Mouse (Mus musculus) MEL (cell line): ENCODE results near the gene 4930442H23Rik. TPM values are rescaled to one million over a fixed set of nuclear protein-coding genes. Genes with fewer than 3 reads are reported as not detected.

Experiments used
- DNase-seq: peaks from one replicate; pipeline ENCODE4 v3.0.0; 2011; ENCODE audit warnings: low read depth, low spot score
- H3K27ac ChIP-seq: 2 replicates; pipeline ENCODE4 v1.5.1; 2012; ENCODE audit warnings: low read depth, mild to moderate bottlenecking, control low read depth, low read length, moderate library complexity; ENCODE audit not compliant: control insufficient read depth
- H3K27me3 ChIP-seq, 2 experiments: fragments of 150-350 bp in 1 of 2; sonication (generic) in 1 of 2; 2 replicates each; pipeline ENCODE4 v1.6.1; 2012; ENCODE audit warnings: low read length in 2 of 2, mild to moderate bottlenecking in 2 of 2, improper control_type of control experiment in 1 of 2, moderate library complexity in 1 of 2; ENCODE audit not compliant: insufficient read depth in 2 of 2, control insufficient read depth in 1 of 2
- H3K36me3 ChIP-seq, 2 experiments: 2 replicates each; pipeline ENCODE4 v1.6.1; 2012 to 2014; ENCODE audit warnings: low read length in 2 of 2, improper control_type of control experiment in 1 of 2, inconsistent platforms in 1 of 2, mild to moderate bottlenecking in 1 of 2; ENCODE audit not compliant: insufficient read depth in 2 of 2, control insufficient read depth in 1 of 2
- H3K4me1 ChIP-seq, 2 experiments: fragments of 150-350 bp in 1 of 2; sonication (generic) in 1 of 2; 2 replicates each; pipeline ENCODE4 v1.6.1; 2012; ENCODE audit warnings: low read length in 2 of 2, improper control_type of control experiment in 1 of 2, mild to moderate bottlenecking in 1 of 2; ENCODE audit not compliant: insufficient read depth in 2 of 2, control insufficient read depth in 1 of 2
- H3K4me3 ChIP-seq, 2 experiments: fragments of 150-350 bp in 1 of 2; sonication (generic) in 1 of 2; 2 replicates each; pipeline ENCODE4 v1.5.1; 2012; ENCODE audit warnings: low read depth in 2 of 2, low read length in 2 of 2, mild to moderate bottlenecking in 2 of 2, moderate library complexity in 2 of 2, control low read depth in 1 of 2, improper control_type of control experiment in 1 of 2; ENCODE audit not compliant: control insufficient read depth in 1 of 2, insufficient read depth in 1 of 2
- H3K79me2 ChIP-seq: 2 replicates; pipeline ENCODE4 v1.6.1; 2012; ENCODE audit warnings: mild to moderate bottlenecking, low read length, moderate library complexity; ENCODE audit not compliant: control insufficient read depth, poor library complexity, insufficient read depth
- H3K9ac ChIP-seq: 2 replicates; pipeline ENCODE4 v1.6.1; 2012; ENCODE audit warnings: low read depth, mild to moderate bottlenecking, control low read depth, low read length, moderate library complexity; ENCODE audit not compliant: control insufficient read depth, poor library complexity, severe bottlenecking
- H3K9me3 ChIP-seq: fragments of 150-350 bp; sonication (generic); replicated peaks from 2 replicates; pipeline ENCODE4 v1.6.1; 2012; ENCODE audit warnings: mild to moderate bottlenecking, low read length, improper control_type of control experiment, moderate library complexity; ENCODE audit not compliant: insufficient read depth
- BHLHE40 ChIP-seq: IDR thresholded peaks from 2 replicates; pipeline ENCODE4 v1.6.1; 2012; ENCODE audit warnings: low read depth, mild to moderate bottlenecking, inconsistent platforms, low read length, improper control_type of control experiment, borderline replicate concordance
- CHD1 ChIP-seq: IDR thresholded peaks from 2 replicates; pipeline ENCODE4 v1.6.1; 2012; ENCODE audit warnings: low read depth, mild to moderate bottlenecking, inconsistent platforms, low read length, improper control_type of control experiment
- CHD2 ChIP-seq: IDR thresholded peaks from 2 replicates; pipeline ENCODE4 v1.6.1; 2011; ENCODE audit warnings: low read length, improper control_type of control experiment
- CTCF ChIP-seq, 3 experiments: IDR thresholded peaks in 2 of 3; conservative IDR thresholded peaks in 1 of 3; 2 replicates each; pipeline ENCODE4 v1.5.1; 2011 to 2012; ENCODE audit warnings: low read length in 3 of 3, low read depth in 2 of 3, mild to moderate bottlenecking in 2 of 3, improper control_type of control experiment in 1 of 3, inconsistent platforms in 1 of 3, mixed read lengths in 1 of 3, moderate library complexity in 1 of 3; ENCODE audit not compliant: control insufficient read depth in 1 of 3, insufficient read depth in 1 of 3, poor library complexity in 1 of 3, severe bottlenecking in 1 of 3
- ETS1 ChIP-seq: IDR thresholded peaks from 2 replicates; pipeline ENCODE4 v1.6.1; 2012; ENCODE audit warnings: low read depth, mild to moderate bottlenecking, inconsistent platforms, low read length, improper control_type of control experiment, moderate library complexity
- GABPA ChIP-seq: IDR thresholded peaks from 2 replicates; pipeline ENCODE4 v1.6.1; 2012; ENCODE audit warnings: low read depth, mild to moderate bottlenecking, inconsistent platforms, low read length, improper control_type of control experiment, moderate library complexity
- HCFC1 ChIP-seq: IDR thresholded peaks from 2 replicates; pipeline ENCODE4 v1.6.1; 2012; ENCODE audit warnings: low read depth, mild to moderate bottlenecking, inconsistent platforms, low read length, improper control_type of control experiment, moderate library complexity
- JUND ChIP-seq: IDR thresholded peaks from 2 replicates; pipeline ENCODE4 v1.6.1; 2011; ENCODE audit warnings: low read depth, mild to moderate bottlenecking, improper control_type of control experiment, low read length
- MAX ChIP-seq: IDR thresholded peaks from 2 replicates; pipeline ENCODE4 v1.6.1; 2011; ENCODE audit warnings: low read length, improper control_type of control experiment
- MAZ ChIP-seq: IDR thresholded peaks from 2 replicates; pipeline ENCODE4 v1.6.1; 2012; ENCODE audit warnings: low read depth, mild to moderate bottlenecking, inconsistent platforms, low read length, improper control_type of control experiment
- MEF2A ChIP-seq: IDR thresholded peaks from 2 replicates; pipeline ENCODE4 v1.6.1; 2014; ENCODE audit warnings: low read depth, mild to moderate bottlenecking, inconsistent platforms, low read length, improper control_type of control experiment; ENCODE audit not compliant: poor library complexity, insufficient replicate concordance, severe bottlenecking; ENCODE audit errors: extremely low read depth
- MYB ChIP-seq: IDR thresholded peaks from 2 replicates; pipeline ENCODE4 v1.6.1; 2011; ENCODE audit warnings: mild to moderate bottlenecking, low read depth, low read length, improper control_type of control experiment
- NELFE ChIP-seq: IDR thresholded peaks from 2 replicates; pipeline ENCODE4 v1.6.1; 2011; ENCODE audit warnings: low read depth, low read length, improper control_type of control experiment
- POLR2AphosphoS2 ChIP-seq: IDR thresholded peaks from 2 replicates; pipeline ENCODE4 v1.6.1; 2011; ENCODE audit warnings: low read length, improper control_type of control experiment
- POLR2AphosphoS5 ChIP-seq: IDR thresholded peaks from 2 replicates; pipeline ENCODE4 v1.6.1; 2012; ENCODE audit warnings: low read depth, borderline replicate concordance, mild to moderate bottlenecking, inconsistent platforms, low read length, moderate library complexity, mixed read lengths
- RAD21 ChIP-seq: IDR thresholded peaks from 2 replicates; pipeline ENCODE4 v1.6.1; 2011; ENCODE audit warnings: mild to moderate bottlenecking, low read depth, low read length, improper control_type of control experiment
- RCOR1 ChIP-seq: IDR thresholded peaks from 2 replicates; pipeline ENCODE4 v1.6.1; 2012; ENCODE audit warnings: low read depth, mild to moderate bottlenecking, inconsistent platforms, low read length, improper control_type of control experiment
- SIN3A ChIP-seq: IDR thresholded peaks from 2 replicates; pipeline ENCODE4 v1.6.1; 2012; ENCODE audit warnings: low read length, improper control_type of control experiment, inconsistent platforms
- SMC3 ChIP-seq: IDR thresholded peaks from 2 replicates; pipeline ENCODE4 v1.6.1; 2011; ENCODE audit warnings: low read depth, low read length, improper control_type of control experiment
- UBTF ChIP-seq: IDR thresholded peaks from 2 replicates; pipeline ENCODE4 v1.6.1; 2012; ENCODE audit warnings: low read depth, mild to moderate bottlenecking, inconsistent platforms, low read length, improper control_type of control experiment, moderate library complexity, borderline replicate concordance; ENCODE audit not compliant: insufficient read depth
- ZKSCAN1 ChIP-seq: IDR thresholded peaks from 2 replicates; pipeline ENCODE4 v1.6.1; 2012; ENCODE audit warnings: low read depth, mild to moderate bottlenecking, inconsistent platforms, low read length, improper control_type of control experiment, moderate library complexity
- ZNF384 ChIP-seq: IDR thresholded peaks from 2 replicates; pipeline ENCODE4 v1.6.1; 2012; ENCODE audit warnings: low read depth, mild to moderate bottlenecking, inconsistent platforms, low read length, improper control_type of control experiment
- polyA plus RNA-seq, 2 experiments: library from polyadenylated mRNA; stranded (reverse) in 1 of 2; unstranded in 1 of 2; fragments of >175 nt in 1 of 2; fragments of >200 nt in 1 of 2; gene quantifications; 2 replicates each; pipeline versions ENCODE4 v1.2.1 to v1.2.4; 2012; ENCODE audit warnings: low replicate concordance in 2 of 2, low read depth in 1 of 2; ENCODE audit not compliant: insufficient read length in 2 of 2, insufficient read depth in 1 of 2, missing spikeins in 1 of 2
- total RNA-seq: library from RNA; depleted of rRNA; stranded (reverse); fragments of 300-350 nt; gene quantifications from 2 replicates; pipeline ENCODE4 v1.2.3, GENCODE M21; 2012

The 4930442H23Rik gene
- total and polyA plus RNA-seq, 3 experiments, result 0.31 to 0.42 TPM; not detected in 1

DNA sequence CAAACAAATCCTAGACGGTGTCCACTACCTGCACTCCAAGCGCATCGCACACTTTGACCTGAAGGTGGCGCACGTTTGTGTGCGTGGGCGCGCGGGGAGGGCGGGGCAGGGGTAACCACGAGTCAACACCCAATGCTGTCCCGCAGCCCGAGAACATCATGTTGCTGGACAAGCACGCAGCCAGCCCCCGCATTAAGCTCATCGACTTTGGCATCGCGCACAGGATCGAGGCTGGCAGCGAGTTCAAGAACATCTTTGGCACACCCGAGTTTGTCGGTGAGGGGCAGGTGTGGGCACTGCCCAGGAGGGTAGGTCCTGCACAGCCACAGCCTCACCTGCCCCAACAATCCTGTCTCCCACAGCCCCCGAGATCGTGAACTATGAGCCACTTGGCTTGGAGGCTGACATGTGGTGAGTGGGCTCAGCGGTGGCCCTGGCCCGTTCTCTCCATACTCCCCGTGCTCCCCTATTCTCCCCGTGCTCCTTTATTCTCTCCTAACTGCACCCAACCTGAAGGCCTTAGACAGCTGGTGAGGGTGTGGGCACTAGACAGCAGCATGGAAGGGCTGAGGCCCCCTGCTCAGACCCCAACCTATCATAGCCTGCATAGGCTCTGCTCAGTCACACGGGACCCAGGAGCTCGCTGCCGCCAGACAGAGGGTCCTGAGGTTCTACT is 6.7 kb upstream of the 4930442H23Rik start:
- H3K4me1 ChIP-seq, result peaks cover 0 to 14% of the 10 kb centered on the region in 2 experiments; a peak in 2 of 4 replicates
- H3K9me3 ChIP-seq, result no peaks in the 10 kb centered on the region
- TF ChIP-seq MAZ, result 0 out of 2 replicates have a peak, but pooled peaks have one; percentile 38
- TF ChIP-seq CTCF (IDR thresholded peaks at IDR 0.05 in 2 of 3, conservative IDR thresholded peaks at IDR 0.05 in 1 of 3; ENCODE audit: control insufficient read depth in 1 of 3, insufficient read depth in 1 of 3, low read depth in 2 of 3, low read length in 3 of 3, poor library complexity in 1 of 3, severe bottlenecking in 1 of 3), result peak; percentile 40 to 78 (median 65); a peak in 5 of 6 replicates
- no peak for TF ChIP-seq RAD21
- TF ChIP-seq, all 39 proteins: peak for 2
- no peaks in the 10 kb centered on the region for H3K36me3 ChIP-seq
- H3K4me3 ChIP-seq, result no peak overlapping the region
- H3K9ac ChIP-seq, result no peak overlapping the region
- H3K79me2 ChIP-seq, result peaks cover 3% of the 10 kb centered on the region; the same call in 1 of the 2 replicates
- H3K27me3 ChIP-seq, result no peaks in the 10 kb centered on the region
- DNase-seq, result peak; percentile 62
- no peak overlapping the region for H3K27ac ChIP-seq

DNA sequence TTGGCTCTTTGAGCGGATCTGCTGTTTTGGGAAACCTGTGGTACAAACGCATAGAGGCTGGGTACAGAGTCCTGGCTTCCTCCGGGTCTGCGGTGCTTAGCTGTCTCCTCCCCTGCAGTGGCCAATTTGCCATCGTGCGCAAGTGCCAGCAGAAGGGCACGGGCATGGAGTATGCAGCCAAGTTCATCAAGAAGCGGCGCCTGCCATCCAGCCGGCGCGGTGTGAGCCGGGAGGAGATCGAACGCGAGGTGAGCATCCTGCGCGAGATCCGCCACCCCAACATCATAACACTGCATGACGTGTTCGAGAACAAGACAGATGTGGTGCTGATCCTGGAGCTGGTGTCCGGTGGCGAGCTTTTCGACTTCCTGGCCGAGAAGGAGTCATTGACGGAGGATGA is 6.2 kb upstream of the 4930442H23Rik start:
- Histone ChIP-seq H3K9ac (no peak overlapping the region), H3K27me3 (no peaks in the 10 kb centered on the region), H3K27ac (no peak overlapping the region), H3K36me3 (no peaks in the 10 kb centered on the region), H3K79me2 (peaks cover 3% of the 10 kb centered on the region; the same call in 1 of the 2 replicates), H3K9me3 (no peaks in the 10 kb centered on the region), H3K4me3 (no peak overlapping the region), H3K4me1 (peaks cover 0 to 14% of the 10 kb centered on the region in 2 experiments; a peak in 2 of 4 replicates)
- DNase-seq, result no peak
- TF ChIP-seq CHD1 (no peak), POLR2AphosphoS2 (no peak), GABPA (no peak), HCFC1 (no peak), SIN3A (no peak), MEF2A (no peak), MYB (no peak), JUND (no peak), ZKSCAN1 (no peak), SMC3 (no peak), CHD2 (no peak), ETS1 (no peak), BHLHE40 (no peak), POLR2AphosphoS5 (no peak), ZNF384 (no peak), MAX (no peak), UBTF (no peak), RCOR1 (no peak), NELFE (no peak), MAZ (no peak)
